Mouse (Mus musculus): ENCODE results near the gene Rap1gds1.

The Rap1gds1 gene

DNA sequence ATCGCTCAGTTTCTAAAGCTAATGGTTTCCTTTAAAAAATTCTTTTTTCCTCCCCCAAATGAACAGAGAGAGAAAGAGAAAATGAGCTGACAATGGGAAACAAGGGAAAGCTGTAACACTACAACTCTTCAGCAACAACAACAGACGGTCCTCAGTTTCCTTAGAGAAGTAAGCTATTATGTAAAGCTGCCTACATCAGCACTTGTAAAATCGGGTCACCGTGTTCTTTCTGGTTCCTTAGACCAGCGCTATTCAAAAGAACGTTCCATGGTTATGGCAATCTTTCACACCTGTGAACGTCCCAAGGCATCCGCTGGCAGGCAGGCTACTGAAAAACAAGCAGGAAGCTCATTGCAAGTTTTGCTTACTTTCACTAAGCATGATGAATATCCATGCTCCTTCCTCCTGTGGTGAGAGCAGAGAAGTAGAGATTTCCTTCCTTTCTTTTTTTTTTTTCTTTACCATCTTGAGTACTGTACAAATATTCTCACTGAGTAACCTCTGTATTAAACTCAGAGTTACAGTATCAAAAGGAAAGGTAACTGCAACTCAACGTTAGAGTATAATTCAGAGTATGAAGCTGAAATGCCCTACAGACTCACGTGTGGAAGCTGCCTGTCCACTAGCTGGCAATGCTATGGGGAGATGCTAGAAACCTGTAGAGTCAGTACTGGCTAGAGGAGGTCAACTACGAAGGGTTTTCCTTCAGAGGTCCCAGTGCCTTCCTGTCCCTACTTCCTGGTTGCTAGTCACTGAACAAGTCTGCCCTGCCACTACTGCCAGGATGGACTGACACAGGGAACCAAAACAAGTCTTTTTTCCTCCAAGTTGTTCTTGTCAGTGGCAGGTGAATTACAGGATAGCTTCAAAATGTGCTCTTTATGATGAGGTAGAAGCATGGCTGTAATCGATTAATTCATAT lies 26.0 kb downstream of the Rap1gds1 start:
- no peak for DNase-seq (ENCODE audit: low spot score)

DNA sequence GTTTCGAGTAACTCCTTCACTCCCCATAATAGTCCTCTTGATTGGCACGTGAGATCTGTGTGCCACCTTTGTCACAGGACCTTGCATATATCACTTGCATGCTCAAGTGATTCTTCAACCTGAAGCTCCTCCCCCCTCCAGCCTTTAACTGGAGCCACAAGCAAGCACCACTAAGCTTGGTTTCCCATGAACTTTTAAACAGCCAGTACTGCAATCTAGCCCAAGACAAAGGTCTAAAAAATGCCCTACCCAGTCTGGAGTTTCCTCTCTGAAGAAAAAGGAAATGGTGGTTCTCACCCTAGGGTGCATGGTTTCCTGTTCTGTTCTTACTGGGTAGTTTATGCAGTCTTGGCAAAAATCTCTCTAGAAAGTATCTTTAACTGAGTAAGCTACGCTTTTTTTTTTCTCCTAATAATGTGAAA lies 32.6 kb downstream of the Rap1gds1 start:
- DNase-seq (ENCODE audit: low spot score) = no peak

DNA sequence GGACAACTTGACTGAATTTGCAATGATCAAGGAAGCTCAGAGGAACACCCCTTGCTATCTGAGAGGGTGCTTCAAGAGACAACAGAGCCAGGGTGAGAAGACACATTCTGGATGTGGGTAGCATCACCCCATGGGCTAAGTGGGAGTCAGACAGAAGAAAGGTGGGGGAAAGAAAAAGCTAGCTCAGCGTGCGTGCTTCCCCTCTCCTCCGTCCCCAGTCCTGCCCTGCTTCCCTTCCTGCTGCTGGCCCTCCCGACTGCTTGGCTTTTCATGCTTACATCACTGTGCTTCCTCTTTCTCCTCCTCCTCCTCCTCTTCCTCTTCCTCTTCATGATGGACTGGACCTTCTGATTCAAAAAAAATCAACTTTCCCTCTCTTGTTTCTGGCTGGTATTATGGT lies 33.1 kb downstream of the Rap1gds1 start:
- no peak for DNase-seq (ENCODE audit: low spot score)

DNA sequence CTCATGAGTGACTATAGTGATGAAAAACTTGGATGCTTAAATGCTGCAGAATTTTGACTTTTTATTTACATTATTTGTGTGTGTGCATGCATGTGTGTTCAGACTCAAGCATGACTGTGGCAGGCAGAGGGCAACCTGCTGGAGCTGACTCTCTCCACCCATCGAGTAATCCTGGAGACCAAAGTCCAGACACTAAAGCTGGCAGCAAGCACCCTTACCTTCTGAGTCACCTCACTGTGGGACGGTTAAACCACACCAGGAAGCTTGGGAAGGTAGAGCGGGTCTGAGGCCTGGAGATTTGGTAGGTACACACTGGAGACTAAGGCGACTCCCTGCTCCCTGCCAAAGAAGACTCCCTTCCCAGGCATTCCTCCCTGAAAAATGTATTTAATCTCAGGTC lies 38.0 kb downstream of the Rap1gds1 start:
- no peak for DNase-seq (ENCODE audit: low spot score)

DNA sequence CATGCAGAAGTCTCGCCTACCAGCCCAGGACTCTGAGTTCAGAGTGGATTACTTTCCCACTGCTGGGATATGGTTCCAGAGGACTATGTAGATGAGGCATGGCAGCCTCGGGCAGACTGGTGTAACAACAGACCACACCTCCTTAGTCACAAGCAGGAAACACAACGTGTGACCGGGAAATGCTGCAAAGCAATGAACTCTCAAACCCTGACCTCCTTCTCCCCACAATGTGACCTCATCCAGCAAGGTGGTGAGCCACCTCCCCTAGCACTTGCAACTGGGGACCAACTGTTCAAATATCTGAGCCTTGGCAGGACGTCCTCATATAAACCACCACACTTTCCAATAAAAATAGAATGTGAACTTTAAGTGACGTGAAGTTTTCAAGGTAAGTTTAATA lies 41.8 kb downstream of the Rap1gds1 start:
- no peak for DNase-seq (ENCODE audit: low spot score)

DNA sequence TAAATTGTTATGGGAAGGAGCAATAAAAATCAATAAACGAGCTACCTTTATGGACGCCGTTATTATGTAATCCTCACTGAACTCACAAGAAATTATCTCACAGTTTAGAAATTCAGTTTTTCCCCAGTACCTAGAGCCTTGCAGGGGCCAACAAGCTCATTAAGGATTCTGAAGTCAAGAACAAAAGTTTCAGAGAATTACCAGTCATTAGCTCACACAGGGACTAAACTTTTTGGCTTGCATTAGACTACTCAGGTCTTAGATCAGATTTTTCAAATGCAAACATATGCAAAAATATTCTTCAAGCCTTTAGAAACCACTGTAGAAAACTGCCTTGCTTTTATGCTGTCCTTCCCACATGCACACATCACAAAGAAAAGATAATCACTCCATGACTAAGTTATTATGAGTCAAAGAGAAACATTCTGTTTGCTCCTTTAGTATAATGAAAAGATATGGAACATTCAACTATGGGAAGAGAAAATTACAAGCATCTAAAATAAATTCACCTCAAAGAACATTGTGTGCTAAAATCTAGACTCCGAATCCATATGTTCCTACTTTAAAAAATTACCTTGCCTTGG lies 44.3 kb downstream of the Rap1gds1 start:
- no peak for DNase-seq (ENCODE audit: low spot score)

DNA sequence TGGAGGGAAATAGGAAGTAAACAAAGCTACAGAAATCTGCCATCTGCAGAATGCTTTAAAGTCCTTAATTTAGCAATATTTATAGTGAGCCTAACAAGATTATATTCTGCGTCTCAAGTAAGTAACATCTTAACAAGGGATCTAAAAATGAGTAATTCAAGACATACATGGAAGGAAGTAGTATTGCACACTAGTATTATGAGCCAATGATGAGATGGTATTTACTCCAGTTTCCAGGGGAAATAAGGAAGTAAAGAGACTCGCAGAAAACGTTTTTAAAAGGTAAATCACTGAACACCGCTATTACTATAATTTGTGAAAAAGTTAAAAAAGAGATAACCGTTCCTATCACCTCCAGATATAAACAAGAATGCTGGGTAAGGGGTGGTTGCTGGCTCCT lies 49.9 kb downstream of the Rap1gds1 start:
- DNase-seq (ENCODE audit: low spot score) = no peak

DNA sequence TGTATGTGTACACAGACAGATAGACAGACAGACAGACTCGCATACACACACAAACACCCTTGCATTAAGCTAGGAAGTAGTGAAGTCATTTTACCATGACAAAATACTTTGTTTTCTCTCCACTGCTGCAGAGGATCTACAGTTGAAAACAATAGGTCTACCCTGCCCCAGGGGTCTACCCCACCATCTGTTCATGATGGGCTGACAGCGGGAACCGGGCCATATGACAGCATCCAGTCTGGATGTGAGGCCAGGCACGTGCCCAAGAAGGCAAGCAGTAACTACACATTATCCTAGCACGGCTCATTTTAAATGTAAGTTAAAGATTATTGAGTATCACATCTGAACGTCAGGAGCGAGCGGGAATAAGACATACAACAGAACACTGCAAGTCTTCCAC lies 51.4 kb downstream of the Rap1gds1 start:
- peak; percentile 32 for DNase-seq (ENCODE audit: low spot score)

DNA sequence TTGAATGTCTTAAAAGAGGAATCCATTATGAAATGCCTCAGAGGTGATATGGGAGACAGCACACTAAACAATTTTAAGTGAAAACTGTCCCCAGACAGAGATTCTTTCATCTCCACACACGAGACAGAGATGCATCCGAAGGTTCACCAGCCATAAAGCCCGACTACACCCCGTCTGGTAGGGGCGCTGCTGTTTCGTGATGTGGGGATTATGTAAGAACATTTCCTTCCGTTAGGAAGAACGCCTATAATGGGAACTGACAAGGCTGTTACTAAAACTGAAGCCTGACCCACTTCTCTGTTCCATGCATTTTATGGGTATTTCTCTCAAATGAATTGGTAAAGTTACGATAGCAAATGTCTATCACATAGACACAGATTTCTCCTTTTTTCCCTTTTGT lies 62.6 kb downstream of the Rap1gds1 start:
- no peak for DNase-seq (ENCODE audit: low spot score)

DNA sequence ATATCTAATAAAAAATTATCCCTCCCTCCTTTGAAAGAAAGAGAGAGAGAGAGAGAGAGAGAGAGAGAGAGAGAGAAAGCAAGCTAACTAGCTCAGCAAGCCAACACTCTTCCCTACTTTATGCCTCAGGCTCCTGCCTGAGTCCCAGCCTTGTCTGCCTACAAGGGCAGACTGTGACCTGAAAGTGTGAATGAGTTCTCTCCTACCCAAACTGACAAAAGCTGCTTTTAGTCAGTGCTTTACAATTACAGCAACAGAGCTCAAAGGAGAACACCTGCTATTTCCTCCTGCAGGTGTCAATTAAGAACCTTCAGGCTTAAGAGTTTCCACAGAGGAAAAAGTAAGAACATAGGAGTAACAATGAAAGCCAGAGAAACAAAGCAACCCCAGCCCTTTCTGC lies 69.3 kb downstream of the Rap1gds1 start:
- DNase-seq (ENCODE audit: low spot score) = no peak

DNA sequence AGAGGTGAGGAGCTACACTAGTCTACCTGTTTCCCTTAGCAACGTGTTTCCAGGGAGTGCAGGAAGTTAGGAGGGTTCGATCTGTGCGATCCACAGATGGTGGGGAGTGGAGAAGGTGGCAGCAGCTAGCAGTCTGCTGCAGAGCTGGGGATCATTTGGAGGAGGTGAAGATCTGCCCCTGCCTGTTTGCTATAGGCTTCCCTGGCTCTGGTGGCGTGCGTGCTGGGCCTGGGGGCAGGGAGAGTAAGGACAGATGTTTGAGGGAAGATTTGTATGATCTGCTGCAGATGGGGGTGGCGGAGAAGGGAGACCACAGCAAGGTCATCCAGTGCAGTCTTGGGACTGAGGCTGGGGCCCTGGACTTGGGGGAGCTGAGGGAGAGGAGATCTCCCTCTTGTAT lies 72.2 kb downstream of the Rap1gds1 start:
- DNase-seq (ENCODE audit: low spot score) = no peak

DNA sequence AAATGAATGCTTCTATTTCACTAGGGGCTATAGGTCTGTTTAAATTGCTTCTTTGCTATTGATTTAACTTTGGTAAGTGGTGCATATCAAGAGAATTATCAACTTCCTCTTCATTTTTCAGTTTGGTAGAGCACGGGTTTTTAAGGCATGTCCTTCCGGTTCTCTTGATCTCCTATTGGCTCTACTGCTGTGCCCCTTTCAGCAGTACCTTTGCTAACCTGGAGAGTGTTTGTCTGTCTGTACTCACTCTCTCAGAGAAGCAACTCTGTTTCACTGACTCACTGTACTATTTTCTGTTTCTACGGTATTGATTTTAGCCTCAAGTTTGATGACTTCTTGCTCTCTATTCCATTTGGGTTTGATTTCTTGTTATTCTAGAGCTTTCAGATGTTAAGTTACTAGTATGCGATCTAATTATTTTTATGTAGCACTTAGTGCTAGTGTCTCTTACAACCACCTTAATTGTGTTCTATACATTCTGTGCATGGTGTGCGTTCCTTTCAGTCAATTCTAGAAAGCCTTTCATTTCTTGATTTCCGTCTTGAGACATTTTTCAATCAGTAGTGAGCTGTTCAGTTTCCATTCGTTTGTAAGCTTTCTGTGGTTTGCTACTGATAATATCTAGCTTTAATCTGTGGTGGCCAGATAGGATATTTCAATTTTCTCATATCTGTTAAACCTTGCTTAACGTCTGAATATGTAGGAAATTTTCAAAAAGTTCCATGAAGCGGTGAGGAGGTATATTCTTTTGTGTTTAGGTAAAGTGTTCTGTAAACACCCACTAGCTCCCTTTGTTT lies 74.7 kb downstream of the Rap1gds1 start:
- no peak for DNase-seq (ENCODE audit: low spot score)

DNA sequence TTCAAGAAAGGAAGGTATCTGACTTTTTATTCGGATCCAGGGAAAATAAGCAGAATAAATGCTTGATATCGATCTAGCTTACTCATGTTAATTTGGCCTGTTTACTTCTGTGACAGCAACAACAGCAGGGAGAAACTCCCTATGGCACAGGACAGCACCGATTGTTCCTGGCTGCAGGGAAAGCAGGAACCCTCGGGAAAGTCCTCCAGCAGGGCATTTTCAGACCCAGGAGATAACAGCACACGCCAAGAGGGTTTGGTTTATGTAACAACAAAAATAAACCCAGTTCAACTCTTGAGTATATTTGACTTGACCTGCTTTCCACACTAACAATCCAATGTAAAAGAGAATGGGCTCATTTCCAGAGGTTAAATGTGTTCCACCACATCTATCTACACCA lies 81.5 kb downstream of the Rap1gds1 start:
- no peak for DNase-seq (ENCODE audit: low spot score)

DNA sequence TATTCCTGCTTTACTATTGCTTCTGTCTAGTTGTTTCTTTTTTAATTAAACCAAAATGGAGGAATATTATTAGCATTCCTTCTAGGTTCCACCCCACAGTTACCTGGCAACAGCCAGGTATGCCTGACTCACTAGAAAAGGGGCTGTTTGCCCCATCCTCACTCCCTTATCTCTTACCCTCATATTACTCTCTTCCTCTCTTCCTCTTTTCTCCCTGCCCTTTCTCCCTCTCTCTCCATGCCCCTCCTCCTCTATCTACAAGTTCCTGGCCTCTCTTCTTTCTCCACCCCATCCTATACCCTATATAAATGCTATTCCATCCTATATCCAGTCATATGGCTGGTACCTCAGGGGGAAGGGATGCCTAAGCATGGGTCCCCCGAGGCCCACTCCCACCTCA lies 83.6 kb downstream of the Rap1gds1 start:
- no peak for DNase-seq (ENCODE audit: low spot score)

DNA sequence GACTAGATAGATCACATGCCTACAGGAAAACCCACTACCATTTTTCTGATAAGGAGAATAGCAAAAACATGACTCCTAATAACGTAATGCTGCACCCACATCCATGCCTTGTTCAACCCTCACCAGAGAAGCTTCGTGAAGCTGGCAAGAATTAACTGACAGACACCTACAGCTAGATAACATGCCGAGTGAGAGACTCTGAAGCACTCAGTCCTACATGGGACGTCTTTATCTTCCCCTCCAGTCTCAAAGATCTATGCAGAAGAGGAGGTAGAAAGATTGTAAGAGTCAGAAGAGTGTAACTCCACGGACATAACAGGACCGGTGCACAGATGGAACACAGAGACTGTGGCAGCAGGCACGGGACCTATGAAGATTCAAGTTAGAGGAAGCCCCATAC lies 85.9 kb downstream of the Rap1gds1 start:
- DNase-seq (ENCODE audit: low spot score) = no peak

DNA sequence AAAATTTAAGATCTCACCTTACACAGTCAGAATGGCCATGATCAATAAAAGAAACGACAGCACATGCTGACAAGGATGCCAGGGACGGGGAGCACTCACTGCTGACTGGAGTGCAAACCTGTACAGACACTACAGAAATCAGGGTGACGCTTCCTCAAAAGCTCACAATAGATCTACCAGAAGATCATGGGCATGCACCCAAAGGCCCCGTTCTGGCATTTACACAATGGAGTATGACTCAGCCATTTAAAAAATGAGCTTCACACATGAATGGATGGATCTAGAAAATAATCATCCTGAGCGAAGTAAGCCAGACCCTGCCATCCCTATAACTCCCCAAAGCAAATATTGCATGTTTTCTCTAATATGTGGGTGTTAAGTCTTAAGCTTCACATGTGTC lies 87.0 kb downstream of the Rap1gds1 start:
- DNase-seq (ENCODE audit: low spot score) = no peak

DNA sequence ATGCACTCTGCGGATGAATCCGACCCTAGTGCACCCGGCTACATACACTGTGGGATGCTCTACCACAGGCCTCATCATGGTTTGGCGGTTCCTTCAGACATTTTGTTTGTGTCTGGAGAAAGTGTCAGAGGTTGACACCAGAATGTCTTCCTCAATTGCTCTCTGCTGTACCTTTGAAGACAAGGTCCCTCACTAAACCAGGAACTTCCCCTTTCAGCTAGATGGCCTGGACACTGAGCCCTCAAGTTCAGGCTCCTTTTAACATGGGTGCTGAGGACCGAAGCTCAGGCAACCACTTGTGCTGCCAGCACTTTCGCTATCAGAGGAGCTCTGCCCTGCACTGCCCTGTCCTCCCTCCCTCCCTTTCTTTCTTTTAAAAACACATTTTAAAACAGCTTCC lies 92.8 kb downstream of the Rap1gds1 start:
- no peak for DNase-seq (ENCODE audit: low spot score)

DNA sequence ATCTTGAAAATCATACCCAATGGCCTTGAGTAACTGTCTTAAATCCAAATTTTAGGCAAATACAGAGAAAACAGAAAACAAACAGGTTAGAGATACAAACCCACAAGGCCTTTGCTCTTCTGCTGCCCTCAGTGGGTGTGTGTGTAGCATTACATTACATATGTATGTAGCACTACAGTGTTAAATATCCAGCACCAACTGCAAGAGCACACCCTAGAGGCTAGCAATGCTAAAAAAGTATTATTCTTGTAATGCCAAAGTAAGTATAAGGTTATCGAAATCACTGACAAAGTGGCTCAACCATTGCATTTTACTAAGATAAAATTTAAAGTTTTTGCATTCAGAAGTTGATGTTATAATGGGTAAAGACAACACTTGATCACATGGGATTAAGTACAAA lies 97.6 kb downstream of the Rap1gds1 start:
- DNase-seq (ENCODE audit: low spot score) = no peak

DNA sequence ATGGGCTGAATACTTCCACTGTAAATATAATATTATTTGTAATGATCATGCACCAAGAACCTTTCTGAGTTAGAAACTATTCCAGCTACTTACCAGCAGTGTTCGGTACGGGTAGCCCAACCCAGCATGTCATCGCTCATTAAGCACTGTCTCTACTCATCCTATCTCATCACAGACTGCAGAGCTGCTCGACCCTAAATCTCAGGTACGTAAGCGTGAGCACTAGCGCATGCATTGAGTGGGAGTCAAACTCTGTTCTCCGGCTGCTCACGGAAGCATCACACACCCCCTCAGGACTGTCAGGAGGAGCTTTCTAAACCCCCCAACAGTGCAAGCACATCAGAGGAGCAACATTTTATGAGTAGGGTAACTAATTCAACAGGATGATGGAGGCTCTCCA lies 107.4 kb downstream of the Rap1gds1 start:
- no peak for DNase-seq (ENCODE audit: low spot score)

DNA sequence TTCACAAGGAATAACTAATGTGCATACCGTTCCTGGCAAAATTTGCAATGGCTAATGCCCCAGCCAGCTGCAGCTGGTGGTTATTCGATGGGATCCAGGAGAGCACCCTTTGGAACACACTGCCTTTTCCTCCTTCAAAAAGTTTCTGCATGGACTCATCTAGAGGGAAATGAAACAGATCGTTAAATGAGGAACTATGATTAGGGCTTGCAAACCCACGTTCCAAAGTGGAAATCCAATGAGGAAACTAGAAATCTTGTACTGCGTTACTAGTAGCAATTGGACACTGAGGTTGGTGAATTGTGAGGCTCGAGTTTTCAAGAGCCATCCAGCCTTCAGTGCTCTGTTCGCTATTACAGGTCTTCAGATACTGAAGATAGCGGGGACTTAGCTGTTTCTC lies 116.5 kb downstream of the Rap1gds1 start:
- no peak for DNase-seq (ENCODE audit: low spot score)

DNA sequence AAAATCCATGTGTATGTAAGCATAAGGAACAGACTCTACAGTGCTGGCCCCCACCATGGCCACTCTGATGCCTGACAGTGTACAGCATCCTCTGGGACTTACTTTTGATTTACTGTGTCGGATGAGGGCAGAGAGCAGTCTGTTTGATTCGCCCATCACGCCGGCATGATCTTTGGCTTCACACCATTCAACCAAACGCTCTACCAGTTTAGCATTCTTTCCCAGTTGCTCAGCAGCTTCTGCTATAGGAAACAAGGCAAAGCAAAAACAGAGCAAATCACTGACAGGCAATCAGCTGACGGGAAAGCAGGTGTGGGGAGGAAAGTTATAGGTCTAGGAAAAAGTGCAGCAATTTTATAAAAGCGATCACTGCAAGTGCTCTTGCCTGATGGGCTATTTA lies 119.8 kb downstream of the Rap1gds1 start:
- DNase-seq (ENCODE audit: low spot score) = no peak

DNA sequence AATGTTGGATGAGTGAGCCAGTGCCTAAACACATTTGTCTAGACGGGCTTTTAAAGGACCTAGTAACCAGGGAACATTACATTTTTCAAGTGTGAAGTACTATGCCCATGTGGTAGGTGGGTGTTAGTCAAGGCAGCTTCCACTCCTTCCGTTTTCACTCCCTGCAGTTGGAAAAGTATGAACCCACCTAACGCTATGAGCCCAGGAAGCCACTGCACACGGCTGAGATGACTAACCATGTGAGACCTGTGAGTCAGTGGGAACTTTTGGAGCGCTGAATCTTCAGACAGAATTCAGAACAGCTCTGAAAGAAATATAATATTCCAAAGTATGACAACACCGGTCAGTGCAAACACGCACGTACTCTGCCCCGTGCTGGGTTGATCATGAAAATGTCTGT lies 125.9 kb downstream of the Rap1gds1 start:
- no peak for DNase-seq (ENCODE audit: low spot score)

DNA sequence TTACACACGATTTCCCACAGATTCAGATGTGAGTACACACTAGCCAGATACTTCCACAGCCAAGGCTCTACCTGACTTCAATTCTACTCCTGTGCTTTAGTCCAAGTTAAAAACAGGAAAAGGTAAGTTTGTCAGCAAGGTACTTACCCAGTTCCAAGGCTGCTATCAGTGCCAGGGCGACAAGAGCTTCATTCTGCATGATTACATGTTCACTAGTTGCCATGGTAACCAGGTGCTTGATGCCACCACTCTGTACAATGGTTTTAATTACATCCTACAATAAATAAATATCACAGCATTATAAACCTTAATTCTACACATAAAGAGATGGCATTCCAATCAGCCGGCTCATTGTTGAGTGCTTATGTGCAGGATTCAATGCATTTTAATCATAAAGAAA lies 129.5 kb downstream of the Rap1gds1 start:
- DNase-seq (ENCODE audit: low spot score) = no peak

Data from embryo, embryonic 10 days (tissue).